Mouse (Mus musculus) adrenal gland, adult (tissue): ENCODE measurements around the gene Trim38.
A peak's percentile ranks its signal among the peaks of the same experiment; 100 is the strongest.
"Not testable (repeated sequence)": the region's sequence is repeated elsewhere in the genome, so short reads cannot be mapped to it uniquely, and the experiment has no call there.

Experiments used
- DNase-seq, 2 experiments: peaks; one replicate each; pipeline ENCODE4 v3.0.0; 2022 to 2023; ENCODE audit warnings: low spot score in 1 of 2; ENCODE audit not compliant: inconsistent age in 2 of 2

Trim38 gene

GRCm38 (mm10) chr13:23769613-23770012 lies at the start of gene Trim38:
Gene Trim38 (plus strand): TSS chr13:23769913.
- DNase-seq, result not testable (repeated sequence)

- no peak for DNase-seq
Observed at GRCm38 (mm10) chr13:23724239-23724638, 45.5 kb upstream of the Trim38 start.

- no peak for DNase-seq
Observed at GRCm38 (mm10) chr13:23725213-23725612, 44.5 kb upstream of the Trim38 start.

- no peak for DNase-seq
Observed at GRCm38 (mm10) chr13:23728472-23729191, 41.1 kb upstream of the Trim38 start.

- no peak for DNase-seq
Observed at GRCm38 (mm10) chr13:23729192-23729525, 40.6 kb upstream of the Trim38 start.

GRCm38 (mm10) chr13:23729706-23730105 lies 40.0 kb upstream of the Trim38 start:
- no peak for DNase-seq

GRCm38 (mm10) chr13:23730479-23730878 lies 39.2 kb upstream of the Trim38 start:
- DNase-seq, result peak in 1 of 2 experiments; percentile 75

GRCm38 (mm10) chr13:23732156-23732804 lies 37.4 kb upstream of the Trim38 start:
- DNase-seq, result peak in 1 of 2 experiments; percentile 74

- no peak for DNase-seq
Observed at GRCm38 (mm10) chr13:23737091-23737490, 32.6 kb upstream of the Trim38 start.

- peak in 1 of 2 experiments; percentile 57 for DNase-seq
Observed at GRCm38 (mm10) chr13:23738041-23738440, 31.7 kb upstream of the Trim38 start.

- DNase-seq, result peak; percentile 94 to 98
Observed at GRCm38 (mm10) chr13:23738677-23739068, 31.0 kb upstream of the Trim38 start, which contains the start of gene Hist1h1c. Gene Hist1h1c (plus strand): TSS chr13:23738808.

- DNase-seq, result peak; percentile 96 to 98
Observed at GRCm38 (mm10) chr13:23739069-23739921, 30.4 kb upstream of the Trim38 start.

GRCm38 (mm10) chr13:23739922-23740252 lies 29.8 kb upstream of the Trim38 start:
- DNase-seq, result no peak

GRCm38 (mm10) chr13:23740256-23740840 lies 29.4 kb upstream of the Trim38 start:
- no peak for DNase-seq

- DNase-seq, result no peak
Observed at GRCm38 (mm10) chr13:23740910-23741309, 28.8 kb upstream of the Trim38 start.

- no peak for DNase-seq
Observed at GRCm38 (mm10) chr13:23742007-23742406, 27.7 kb upstream of the Trim38 start.

GRCm38 (mm10) chr13:23743215-23743614 lies 26.5 kb upstream of the Trim38 start:
- no peak for DNase-seq

GRCm38 (mm10) chr13:23743963-23744362 lies 25.8 kb upstream of the Trim38 start:
- no peak for DNase-seq

GRCm38 (mm10) chr13:23744421-23745380 lies 25.0 kb upstream of the Trim38 start:
- peak in 1 of 2 experiments; percentile 55 for DNase-seq
